Mouse (Mus musculus) lung, postnatal 0 days (tissue): ENCODE data around the gene Abhd8. TPM values are rescaled to one million over a fixed set of nuclear protein-coding genes. Genes with fewer than 3 reads are reported as not detected.

ENCODE experiments used
- ATAC-seq: fragments of 200-750 bp; cut with Nextera tagmentation; 2 replicates; pipeline ENCODE4 v1.8.0; 2017; ENCODE audit warnings: moderate library complexity
- DNase-seq: peaks from one replicate; pipeline ENCODE4 v3.0.0-alpha.2; 2016; ENCODE audit warnings: low spot score
- H3K27ac ChIP-seq: fragments of 300-500 bp; sonication (generic); 2 replicates; pipeline ENCODE4 v1.5.1; 2014; ENCODE audit warnings: antibody characterized with exemption, mild to moderate bottlenecking, low read length, mixed read lengths
- H3K27me3 ChIP-seq: fragments of 300-500 bp; sonication (generic); replicated peaks from 2 replicates; pipeline ENCODE4 v1.6.1; 2014; ENCODE audit warnings: low read length, mixed read lengths; ENCODE audit not compliant: insufficient read depth
- H3K36me3 ChIP-seq: fragments of 300-500 bp; sonication (generic); 2 replicates; pipeline ENCODE4 v1.6.1; 2014; ENCODE audit warnings: low read length, mixed read lengths; ENCODE audit not compliant: insufficient read depth
- H3K4me1 ChIP-seq: fragments of 300-500 bp; sonication (generic); 2 replicates; pipeline ENCODE4 v1.6.1; 2014; ENCODE audit warnings: antibody characterized with exemption, low read depth, low read length, mixed read lengths; ENCODE audit not compliant: insufficient read depth
- H3K4me2 ChIP-seq: fragments of 300-500 bp; sonication (generic); replicated peaks from 2 replicates; pipeline ENCODE4 v1.6.1; 2014; ENCODE audit warnings: low read depth, mild to moderate bottlenecking, low read length, moderate library complexity, mixed read lengths
- H3K4me3 ChIP-seq: fragments of 300-500 bp; sonication (generic); 2 replicates; pipeline ENCODE4 v1.5.1; 2014; ENCODE audit warnings: low read depth, low read length
- H3K9ac ChIP-seq: fragments of 300-500 bp; sonication (generic); replicated peaks from 2 replicates; pipeline ENCODE4 v1.6.1; 2014; ENCODE audit warnings: low read depth, mild to moderate bottlenecking
- H3K9me3 ChIP-seq: fragments of 300-500 bp; sonication (generic); 2 replicates; pipeline ENCODE4 v1.6.1; 2016; ENCODE audit warnings: low read length, mixed read lengths
- CTCF ChIP-seq: IDR thresholded peaks from 2 replicates; pipeline ENCODE4 v1.5.1; 2016; ENCODE audit warnings: antibody characterized with exemption, mild to moderate bottlenecking
- EP300 ChIP-seq: IDR thresholded peaks from 2 replicates; pipeline ENCODE4 v1.6.1; 2016; ENCODE audit warnings: antibody characterized with exemption, mild to moderate bottlenecking, control low read depth
- WGBS: fragments of 180-500 bp; shearing (Covaris S2); extraction: QIAGEN DNeasy Blood & Tissue Kit; methylation state at CpG from one replicate; pipeline ENCODE4 v1.1.7; 2014; 5-methylcytosine and 5-hydroxymethylcytosine counted together
- polyA plus RNA-seq: library from polyadenylated mRNA; unstranded; fragments of >200 nt; fragmentation: Nextera tagmentation; extraction: Ambion mirVana; gene quantifications from 2 replicates; pipeline ENCODE4 v1.2.1, GENCODE M21; 2015

Abhd8 gene
- polyA plus RNA-seq, 1 experiment from 2014 or later = 23.8 TPM

DNA sequence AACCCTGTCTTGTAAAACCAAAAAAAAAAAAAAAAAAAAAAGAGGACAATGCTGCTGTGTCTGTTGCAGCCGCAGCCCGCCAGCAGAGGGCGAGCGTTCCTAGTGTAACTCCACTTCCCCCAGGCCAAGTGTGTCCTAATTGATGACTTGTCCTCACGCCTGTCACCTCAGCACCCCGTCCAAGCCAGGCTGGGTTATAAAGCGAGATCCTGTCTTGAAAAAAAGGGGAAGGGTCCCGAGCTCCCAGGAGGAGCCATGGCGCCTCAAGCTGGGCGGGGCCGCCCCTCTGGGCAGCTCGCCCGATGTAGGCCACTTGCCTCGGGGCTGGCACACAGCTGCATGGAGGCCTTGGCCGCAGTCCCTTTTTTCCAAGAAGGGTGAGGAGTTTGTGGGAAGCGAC, 31.6 kb upstream of the Abhd8 start:
- H3K9me3 ChIP-seq = no peaks in the 10 kb centered on the region
- no peaks in the 10 kb centered on the region for H3K27me3 ChIP-seq
- H3K27ac ChIP-seq = no peak overlapping the region
- H3K4me1 ChIP-seq = peaks cover 13% of the 10 kb centered on the region
- TF ChIP-seq CTCF (peak; percentile 84), EP300 (no peak)
- DNase-seq (peak; percentile 93), ATAC-seq (peak; percentile 61)
- no peak overlapping the region for H3K4me2 ChIP-seq
- peaks cover 9% of the 10 kb centered on the region; the same call in 1 of the 2 replicates for H3K36me3 ChIP-seq
- H3K4me3 ChIP-seq = no peak overlapping the region
- H3K9ac ChIP-seq = no peak overlapping the region
- 8% methylated on average over 16 of the region's 16 CpGs for WGBS

DNA sequence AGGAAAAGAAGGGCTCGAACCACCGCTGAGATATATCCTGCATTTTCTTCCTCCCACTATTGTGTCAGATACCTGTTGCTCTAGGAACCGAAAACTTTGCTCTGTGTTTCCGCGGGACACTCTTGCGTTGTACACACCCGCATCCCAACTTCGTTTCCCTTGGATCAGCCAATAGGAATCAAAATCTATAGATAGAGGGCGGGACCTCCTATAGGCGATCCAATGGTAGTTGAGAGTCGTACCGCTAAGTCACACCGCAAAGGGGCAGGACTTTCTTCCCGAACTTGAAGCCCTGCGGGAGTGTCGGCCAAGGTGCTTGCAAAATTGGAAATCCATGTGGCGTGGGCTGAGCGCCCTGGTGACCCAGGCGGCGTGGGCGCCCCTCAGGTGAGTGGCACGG, 25.0 kb upstream of the Abhd8 start:
- H3K27ac ChIP-seq = peak overlapping the region; percentile 87
- no peaks in the 10 kb centered on the region for H3K27me3 ChIP-seq
- peak overlapping the region; percentile 50 for H3K9ac ChIP-seq
- H3K4me3 ChIP-seq = peak overlapping the region; percentile 65
- peak; percentile 91 for ATAC-seq
- peak overlapping the region; percentile 89 for H3K4me2 ChIP-seq
- WGBS = under 1% methylated on average over 22 of the region's 22 CpGs
- H3K4me1 ChIP-seq = peaks cover 13% of the 10 kb centered on the region
- peak; percentile 98 for DNase-seq
- no peaks in the 10 kb centered on the region for H3K9me3 ChIP-seq
- H3K36me3 ChIP-seq = peaks cover 9% of the 10 kb centered on the region; the same call in 1 of the 2 replicates
- TF ChIP-seq EP300 (no peak), CTCF (0 out of 2 replicates have a peak, but pooled peaks have one; percentile 22)

DNA sequence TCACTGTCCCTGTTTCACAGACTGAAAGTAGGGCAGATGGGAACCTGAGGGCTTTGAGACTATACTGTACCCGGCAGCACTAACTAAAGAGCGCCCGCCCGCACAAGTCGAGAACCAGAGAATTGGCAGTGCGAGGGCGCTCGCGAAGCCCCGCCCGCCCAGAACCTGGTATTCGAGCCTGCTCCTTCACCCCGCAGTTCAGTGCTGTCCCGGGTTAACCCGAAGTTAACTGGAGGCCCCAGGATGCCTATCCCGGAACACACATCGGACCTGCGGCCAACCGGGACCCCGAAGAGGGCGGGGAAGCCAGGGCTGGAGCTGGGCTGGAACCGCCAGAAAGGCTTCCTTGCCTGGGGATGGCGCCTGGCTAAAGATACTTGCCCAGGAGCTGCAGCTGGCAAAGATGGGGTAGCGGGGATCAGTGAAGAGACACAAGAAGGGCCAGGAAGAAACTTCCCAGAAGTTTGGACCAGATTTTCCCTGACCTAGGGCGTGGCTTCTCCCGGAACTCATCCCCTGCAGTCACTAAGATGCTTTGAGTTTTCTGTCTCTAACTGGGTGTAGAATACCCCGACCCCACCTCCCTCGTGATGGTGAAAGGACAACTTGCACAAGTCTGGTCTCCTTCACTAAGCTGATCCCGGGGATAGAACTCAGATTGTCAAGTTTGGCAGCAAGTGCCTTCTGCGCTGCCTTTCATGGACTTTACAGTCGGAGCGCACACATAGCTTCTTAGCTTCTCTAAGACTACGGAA, 24.4 kb upstream of the Abhd8 start, which contains the start of gene Gtpbp3:
Gtpbp3 (plus strand) TSS at position 413 of the 755 bp plus-strand sequence.
- ATAC-seq (peak; percentile 54), DNase-seq (peak; percentile 88)
- Histone ChIP-seq H3K9me3 (no peaks in the 10 kb centered on the region), H3K36me3 (peaks cover 9% of the 10 kb centered on the region; the same call in 1 of the 2 replicates), H3K9ac (peak within 1 kb of the TSS; percentile 50), H3K4me3 (peak within 1 kb of the TSS; percentile 65), H3K27ac (peak within 1 kb of the TSS; percentile 87), H3K27me3 (no peaks in the 10 kb centered on the region), H3K4me2 (peak within 1 kb of the TSS; percentile 89), H3K4me1 (peaks cover 13% of the 10 kb centered on the region)
- TF ChIP-seq CTCF (no peak), EP300 (no peak)
- under 1% methylated on average over 32 of the region's 33 CpGs for WGBS

DNA sequence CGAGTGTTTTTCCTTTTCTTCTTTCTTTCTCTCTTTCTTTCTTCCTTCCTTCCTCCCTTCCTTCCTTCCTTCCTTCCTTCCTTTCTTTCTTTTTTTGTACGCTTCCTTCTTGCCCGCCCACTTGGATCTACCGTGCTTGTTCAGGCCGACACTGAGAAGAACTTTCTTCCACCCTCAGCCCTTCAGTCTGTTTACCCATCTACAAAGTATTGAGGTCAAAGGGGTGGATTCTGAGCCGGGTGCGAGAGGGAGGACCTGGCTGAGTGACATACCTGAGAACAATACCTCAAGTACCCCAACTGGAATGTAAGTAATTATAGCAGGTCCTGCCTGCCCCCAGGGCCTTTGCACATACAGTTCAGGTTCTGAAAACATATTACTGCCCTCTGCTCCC, 22.7 kb upstream of the Abhd8 start:
- 7% methylated on average over 7 of the region's 7 CpGs for WGBS
- ATAC-seq (peak; percentile 16), DNase-seq (peak; percentile 52)
- no peaks in the 10 kb centered on the region for H3K9me3 ChIP-seq
- no peaks in the 10 kb centered on the region for H3K27me3 ChIP-seq
- no peak overlapping the region for H3K9ac ChIP-seq
- no peak for TF ChIP-seq CTCF
- no peak for TF ChIP-seq EP300
- H3K4me2 ChIP-seq = peak overlapping the region; percentile 90
- H3K36me3 ChIP-seq = 0 out of 2 replicates have a peak, but pooled peaks cover 3% of the 10 kb centered on the region
- no peak overlapping the region for H3K27ac ChIP-seq
- no peak overlapping the region for H3K4me3 ChIP-seq
- H3K4me1 ChIP-seq = peaks cover 13% of the 10 kb centered on the region

DNA sequence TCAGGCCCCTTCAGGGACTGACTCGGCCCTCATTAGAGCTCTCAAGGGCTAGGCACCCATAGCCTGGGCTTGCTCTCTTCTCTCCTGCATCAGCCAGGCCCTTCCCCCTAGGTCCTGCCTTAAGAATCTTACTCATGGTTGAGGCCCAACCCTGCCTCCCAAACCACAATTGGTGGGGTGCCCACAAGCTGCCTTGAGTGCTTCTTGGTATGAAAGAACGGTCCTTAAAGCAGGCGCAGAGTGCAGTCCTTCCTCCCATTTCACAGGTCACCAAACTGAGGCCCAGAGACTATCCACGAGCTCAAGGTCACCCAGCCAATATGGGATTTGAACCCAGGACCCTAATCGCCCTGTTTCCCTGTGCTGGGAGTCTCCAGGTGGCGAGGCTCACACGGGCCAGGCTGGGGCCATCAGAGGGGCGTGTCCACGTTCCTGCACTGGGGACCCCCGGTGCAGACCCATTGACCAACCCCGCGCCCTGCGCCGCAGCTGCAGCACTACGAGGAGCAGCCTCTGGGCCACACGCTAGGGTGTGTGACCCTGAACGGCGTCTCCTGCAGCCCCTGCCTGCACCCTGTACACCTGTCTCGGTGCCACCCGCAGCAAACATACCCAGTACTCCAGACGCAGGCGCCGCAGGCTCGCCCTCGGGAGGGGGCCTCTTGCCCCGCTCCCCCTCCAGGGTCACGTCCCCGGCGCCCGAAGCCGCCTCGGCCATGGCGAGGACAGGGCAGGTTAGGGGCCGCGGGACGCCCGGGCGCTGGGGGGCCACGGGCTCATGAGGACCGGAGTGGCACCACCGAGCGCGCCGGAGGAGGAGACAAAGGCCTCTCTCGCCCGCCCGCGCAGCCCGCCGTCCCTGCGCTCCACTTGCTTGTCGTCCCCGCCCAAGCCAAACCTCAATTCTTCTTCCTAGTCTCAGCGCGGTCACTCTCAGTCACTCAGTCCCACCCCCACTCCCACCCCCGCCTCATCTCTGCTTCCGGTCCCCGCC, 22.0 kb upstream of the Abhd8 start, which contains the start of gene Ano8:
Ano8 (minus strand) TSS at position 822 of the 994 bp plus-strand sequence.
- H3K4me2 ChIP-seq = peak within 1 kb of the TSS; percentile 90
- peak within 1 kb of the TSS; percentile 40; the same call in 1 of the 2 replicates for H3K27ac ChIP-seq
- H3K4me1 ChIP-seq = peaks cover 13% of the 10 kb centered on the region
- H3K36me3 ChIP-seq = 0 out of 2 replicates have a peak, but pooled peaks cover 3% of the 10 kb centered on the region
- peak within 1 kb of the TSS; percentile 45 for H3K9ac ChIP-seq
- DNase-seq (peak; percentile 95), ATAC-seq (peak; percentile 72)
- WGBS = 4% methylated on average over 48 of the region's 58 CpGs
- peak within 1 kb of the TSS; percentile 54 for H3K4me3 ChIP-seq
- TF ChIP-seq EP300 (no peak), CTCF (no peak)
- H3K9me3 ChIP-seq = no peaks in the 10 kb centered on the region
- H3K27me3 ChIP-seq = no peaks in the 10 kb centered on the region
